Mouse (Mus musculus): Measurements from ENCODE around the gene Pear1. TPM values are rescaled to one million over a fixed set of nuclear protein-coding genes. Genes with fewer than 3 reads are reported as not detected.
A peak's percentile ranks its signal among the peaks of the same experiment; 100 is the strongest.

Pear1 gene
- polyA plus RNA-seq, 1 experiment, result 9.6 TPM

DNA sequence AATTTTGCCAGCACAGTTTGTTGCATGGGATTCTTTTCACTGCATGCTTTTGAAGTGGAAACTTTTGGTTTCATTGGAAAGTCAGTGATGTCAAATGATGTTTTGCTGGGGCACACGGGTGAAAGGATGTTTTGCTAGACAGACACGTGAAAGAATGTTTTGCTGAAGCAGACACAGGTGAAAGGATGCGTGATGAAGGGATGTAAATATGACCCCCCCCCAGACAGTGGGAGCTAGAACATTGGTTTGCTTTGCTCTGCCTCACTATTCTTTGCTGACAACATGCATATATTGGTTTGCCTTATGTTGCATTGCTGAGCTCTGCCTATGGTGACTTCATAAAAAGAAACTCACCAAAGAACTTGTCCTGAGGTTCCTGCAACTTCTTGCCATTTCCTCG is 20.9 kb upstream of the Pear1 start:
- Histone ChIP-seq H3K4me1 (ENCODE audit: control insufficient read depth, insufficient read depth, low read length) (no peaks in the 10 kb centered on the region), H3K27ac (ENCODE audit: insufficient read depth, low read length) (no peak overlapping the region), H3K4me3 (ENCODE audit: insufficient read depth, low read length) (no peak overlapping the region)
- TF ChIP-seq CTCF (IDR thresholded peaks at IDR 0.05; ENCODE audit: extremely low read depth, insufficient read depth, low read length) (no peak), POLR2A (IDR thresholded peaks at IDR 0.05; ENCODE audit: extremely low read depth, insufficient read depth, low read length) (no peak)

DNA sequence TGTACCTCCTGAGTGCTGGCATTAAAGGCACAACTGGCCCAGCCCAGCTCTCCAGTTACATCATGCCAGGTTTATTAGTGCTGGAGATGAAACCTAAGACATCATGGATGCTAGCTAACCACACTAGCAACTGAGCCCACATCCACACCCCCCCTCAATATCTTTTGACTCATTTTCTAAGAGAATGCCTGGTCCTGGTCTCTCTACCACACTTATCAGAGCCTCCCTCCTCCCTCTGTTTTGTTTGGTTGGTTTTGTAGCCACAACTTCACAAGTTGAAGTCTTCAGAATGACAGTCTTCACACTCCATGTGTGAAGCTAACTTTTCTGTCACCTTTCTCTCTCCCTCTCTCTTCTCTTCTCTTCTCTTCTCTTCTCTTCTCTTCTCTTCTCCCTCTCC is 16.8 kb upstream of the Pear1 start:
- Histone ChIP-seq H3K4me1 (ENCODE audit: control insufficient read depth, insufficient read depth, low read length) (no peaks in the 10 kb centered on the region), H3K27ac (ENCODE audit: insufficient read depth, low read length) (no peak overlapping the region), H3K4me3 (ENCODE audit: insufficient read depth, low read length) (no peak overlapping the region)
- no peak for TF ChIP-seq CTCF (IDR thresholded peaks at IDR 0.05; ENCODE audit: extremely low read depth, insufficient read depth, low read length)

DNA sequence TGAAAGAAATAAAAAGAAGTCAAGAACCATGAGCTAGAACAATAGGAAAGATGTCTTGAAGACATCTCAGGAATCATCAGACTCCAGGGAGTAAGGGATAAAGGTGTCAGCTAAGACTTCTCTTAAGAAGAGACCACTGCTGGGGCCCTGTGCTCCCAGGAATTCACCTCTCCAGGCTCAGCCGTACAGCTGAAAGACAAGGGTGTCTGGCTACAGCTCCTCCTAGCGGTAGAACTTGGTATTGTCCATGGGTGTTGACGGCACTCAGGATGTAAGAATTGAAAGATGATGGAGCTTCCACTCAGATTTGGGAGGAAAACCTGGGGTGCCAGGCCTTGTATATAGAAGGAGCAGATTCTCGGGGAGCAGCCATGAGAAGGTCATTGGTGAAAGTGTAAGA is 14.5 kb upstream of the Pear1 start:
- TF ChIP-seq CTCF (IDR thresholded peaks at IDR 0.05; ENCODE audit: extremely low read depth, insufficient read depth, low read length) (peak; percentile 90), POLR2A (IDR thresholded peaks at IDR 0.05; ENCODE audit: extremely low read depth, insufficient read depth, low read length) (no peak)
- Histone ChIP-seq H3K4me1 (ENCODE audit: control insufficient read depth, insufficient read depth, low read length) (no peaks in the 10 kb centered on the region), H3K4me3 (ENCODE audit: insufficient read depth, low read length) (no peak overlapping the region)

DNA sequence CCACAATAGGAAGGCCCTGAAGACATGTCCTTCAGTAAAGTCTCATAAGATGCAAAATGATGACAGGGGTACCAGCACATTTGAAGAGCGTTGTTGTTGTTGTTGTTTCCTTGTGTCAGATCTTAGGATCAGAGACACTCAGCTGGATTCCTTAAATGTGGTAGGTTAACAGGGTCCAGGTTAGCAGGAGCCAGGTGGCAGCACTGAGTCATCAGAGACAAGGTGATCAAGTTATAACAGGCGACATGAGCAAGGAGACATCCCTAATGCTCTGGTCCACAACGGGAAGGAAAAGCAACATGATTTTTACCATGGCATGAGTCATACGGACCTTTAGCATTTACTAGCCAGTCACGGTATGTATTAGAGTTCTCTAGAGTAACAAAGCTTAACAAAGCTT is 9.4 kb upstream of the Pear1 start:
- Histone ChIP-seq H3K4me1 (ENCODE audit: control insufficient read depth, insufficient read depth, low read length) (no peaks in the 10 kb centered on the region), H3K4me3 (ENCODE audit: insufficient read depth, low read length) (no peak overlapping the region), H3K27ac (ENCODE audit: insufficient read depth, low read length) (no peak overlapping the region)
- TF ChIP-seq POLR2A (IDR thresholded peaks at IDR 0.05; ENCODE audit: extremely low read depth, insufficient read depth, low read length), result no peak
- no peak for TF ChIP-seq CTCF (IDR thresholded peaks at IDR 0.05; ENCODE audit: extremely low read depth, insufficient read depth, low read length)

More for the DNA sequence above, 14.5 kb upstream of the Pear1 start:
- H3K27ac ChIP-seq (ENCODE audit: insufficient read depth, low read length), result no peak overlapping the region

DNA sequence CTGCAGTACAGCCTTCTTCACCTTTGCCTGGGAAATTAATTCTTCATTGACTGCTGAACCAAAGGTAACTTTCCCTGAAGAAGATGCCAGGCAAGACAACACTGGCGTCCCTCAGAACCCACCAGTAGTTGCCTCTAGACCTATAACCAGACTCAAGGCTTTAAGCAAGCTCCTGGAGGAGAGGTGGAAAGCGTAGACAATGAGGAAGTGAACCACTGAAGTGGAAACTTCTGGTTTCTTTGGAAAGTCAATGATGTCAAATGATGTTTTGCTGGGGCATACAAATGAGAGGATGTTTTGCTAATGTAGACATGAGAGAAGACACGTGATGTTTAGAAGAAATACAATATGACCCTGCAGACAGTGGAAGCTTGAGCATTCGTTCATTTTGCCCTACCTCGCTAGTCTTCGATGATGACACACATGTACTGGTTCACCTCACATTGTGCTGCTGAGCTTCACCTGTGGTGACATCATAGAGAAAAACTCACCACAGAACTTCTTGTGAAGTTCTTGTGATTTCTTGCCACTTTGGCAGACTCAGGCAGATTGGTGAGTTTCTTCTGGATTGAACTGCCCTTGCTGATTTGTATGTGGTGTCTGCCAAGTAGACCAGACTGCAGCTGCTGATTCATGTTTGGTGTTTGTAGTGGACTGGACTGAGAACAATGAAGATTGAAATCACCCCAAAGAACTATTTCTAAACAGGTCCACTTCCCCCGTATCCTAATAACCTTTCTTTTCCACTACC is 8.2 kb upstream of the Pear1 start:
- TF ChIP-seq CTCF (IDR thresholded peaks at IDR 0.05; ENCODE audit: extremely low read depth, insufficient read depth, low read length) (no peak), POLR2A (IDR thresholded peaks at IDR 0.05; ENCODE audit: extremely low read depth, insufficient read depth, low read length) (no peak)
- Histone ChIP-seq H3K4me3 (ENCODE audit: insufficient read depth, low read length) (no peak overlapping the region), H3K27ac (ENCODE audit: insufficient read depth, low read length) (no peak overlapping the region), H3K4me1 (ENCODE audit: control insufficient read depth, insufficient read depth, low read length) (no peaks in the 10 kb centered on the region)

DNA sequence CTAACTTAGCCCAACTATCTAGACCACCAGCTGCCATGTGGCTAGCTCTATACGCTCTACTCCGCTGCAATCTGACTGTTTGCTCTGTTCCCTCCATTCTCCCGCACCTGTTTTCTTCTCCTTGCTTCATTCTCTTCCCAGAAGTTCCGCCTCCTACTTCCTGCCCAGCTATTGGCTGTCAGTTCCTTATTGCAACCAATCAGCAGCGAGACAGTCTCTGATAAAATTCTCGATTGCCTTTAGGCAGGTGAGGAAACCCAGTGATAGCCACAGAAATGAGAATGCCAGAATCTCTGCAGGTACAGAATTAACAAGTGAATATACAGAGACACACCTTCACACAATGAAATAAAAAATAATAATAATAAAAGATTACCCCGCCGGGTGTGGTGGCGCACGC is 4.9 kb upstream of the Pear1 start:
- Histone ChIP-seq H3K27ac (ENCODE audit: insufficient read depth, low read length) (no peak overlapping the region), H3K4me1 (ENCODE audit: control insufficient read depth, insufficient read depth, low read length) (no peaks in the 10 kb centered on the region), H3K4me3 (ENCODE audit: insufficient read depth, low read length) (no peak overlapping the region)
- TF ChIP-seq POLR2A (IDR thresholded peaks at IDR 0.05; ENCODE audit: extremely low read depth, insufficient read depth, low read length), result no peak
- no peak for TF ChIP-seq CTCF (IDR thresholded peaks at IDR 0.05; ENCODE audit: extremely low read depth, insufficient read depth, low read length)

DNA sequence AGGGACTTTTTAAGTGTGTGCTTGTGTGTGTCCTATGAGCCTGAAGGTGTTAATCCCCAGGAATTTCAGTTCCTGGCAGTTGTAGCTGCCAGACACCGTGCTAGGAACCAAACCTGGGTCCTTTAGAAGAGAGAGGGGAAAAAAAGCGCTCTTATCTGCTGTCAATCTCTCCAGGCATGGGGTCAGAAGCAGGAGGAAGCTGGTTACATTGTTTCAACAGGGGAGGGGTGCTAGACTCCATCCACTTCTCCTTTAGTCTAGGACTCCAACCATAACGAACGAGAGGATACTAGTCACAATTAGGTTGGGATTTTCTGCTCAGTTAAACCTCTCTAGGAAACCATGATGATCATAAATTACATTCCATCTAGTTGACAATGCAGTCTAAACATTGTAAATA is 4.3 kb upstream of the Pear1 start:
- H3K27ac ChIP-seq (ENCODE audit: insufficient read depth, low read length), result no peak overlapping the region
- H3K4me3 ChIP-seq (ENCODE audit: insufficient read depth, low read length), result no peak overlapping the region
- no peak for TF ChIP-seq CTCF (IDR thresholded peaks at IDR 0.05; ENCODE audit: extremely low read depth, insufficient read depth, low read length)
- no peak for TF ChIP-seq POLR2A (IDR thresholded peaks at IDR 0.05; ENCODE audit: extremely low read depth, insufficient read depth, low read length)
- H3K4me1 ChIP-seq (ENCODE audit: control insufficient read depth, insufficient read depth, low read length), result no peaks in the 10 kb centered on the region

DNA sequence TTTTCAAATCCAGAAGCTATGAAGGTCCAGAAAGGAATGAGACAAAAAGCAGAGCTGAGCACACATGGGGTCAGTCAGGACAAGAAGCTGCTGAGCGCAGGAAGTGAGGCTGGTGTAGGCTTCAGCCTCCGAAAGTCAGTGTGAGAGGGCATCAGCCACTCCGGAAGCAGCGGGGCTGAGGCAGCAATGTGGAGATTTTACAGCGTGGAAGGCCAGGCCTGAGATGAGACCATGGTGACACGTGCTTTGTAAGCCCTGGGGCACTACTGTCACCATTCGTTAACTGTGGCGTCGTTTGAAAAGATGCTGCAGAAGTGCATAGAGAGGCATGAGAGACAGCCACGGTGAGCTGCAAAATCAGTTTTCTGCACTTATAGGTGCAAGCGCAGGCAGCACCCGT is 5.9 kb downstream of the Pear1 start:
- no peak overlapping the region for H3K27ac ChIP-seq (ENCODE audit: insufficient read depth, low read length)
- no peak overlapping the region for H3K4me3 ChIP-seq (ENCODE audit: insufficient read depth, low read length)
- no peak for TF ChIP-seq CTCF (IDR thresholded peaks at IDR 0.05; ENCODE audit: extremely low read depth, insufficient read depth, low read length)
- TF ChIP-seq POLR2A (IDR thresholded peaks at IDR 0.05; ENCODE audit: extremely low read depth, insufficient read depth, low read length), result no peak
- H3K4me1 ChIP-seq (ENCODE audit: control insufficient read depth, insufficient read depth, low read length), result no peaks in the 10 kb centered on the region

DNA sequence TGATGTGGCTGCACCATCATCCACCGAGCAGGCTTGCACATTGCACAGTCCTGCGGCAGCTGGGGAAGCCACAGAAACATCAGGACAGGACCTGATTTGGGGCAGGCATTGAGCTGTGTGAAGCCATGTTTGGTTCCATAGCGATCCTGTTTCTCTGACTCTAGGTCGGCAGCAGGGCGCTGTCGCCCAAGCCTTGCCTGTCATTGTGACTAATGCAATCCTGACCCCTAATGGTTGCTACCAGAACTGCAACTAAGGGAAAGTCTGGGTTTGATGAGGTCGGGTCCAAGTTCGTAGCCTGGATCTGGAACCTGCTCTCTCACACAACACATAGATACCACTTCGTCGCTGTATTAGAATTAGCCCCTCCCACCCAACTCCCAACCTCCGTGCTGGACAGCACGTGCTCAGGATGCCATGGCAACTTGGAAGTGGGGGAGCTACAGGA is 7.4 kb downstream of the Pear1 start:
- no peaks in the 10 kb centered on the region for H3K4me1 ChIP-seq (ENCODE audit: control insufficient read depth, insufficient read depth, low read length)
- H3K27ac ChIP-seq (ENCODE audit: insufficient read depth, low read length), result no peak overlapping the region
- no peak overlapping the region for H3K4me3 ChIP-seq (ENCODE audit: insufficient read depth, low read length)
- TF ChIP-seq POLR2A (IDR thresholded peaks at IDR 0.05; ENCODE audit: extremely low read depth, insufficient read depth, low read length) (no peak), CTCF (IDR thresholded peaks at IDR 0.05; ENCODE audit: extremely low read depth, insufficient read depth, low read length) (peak; percentile 92)

DNA sequence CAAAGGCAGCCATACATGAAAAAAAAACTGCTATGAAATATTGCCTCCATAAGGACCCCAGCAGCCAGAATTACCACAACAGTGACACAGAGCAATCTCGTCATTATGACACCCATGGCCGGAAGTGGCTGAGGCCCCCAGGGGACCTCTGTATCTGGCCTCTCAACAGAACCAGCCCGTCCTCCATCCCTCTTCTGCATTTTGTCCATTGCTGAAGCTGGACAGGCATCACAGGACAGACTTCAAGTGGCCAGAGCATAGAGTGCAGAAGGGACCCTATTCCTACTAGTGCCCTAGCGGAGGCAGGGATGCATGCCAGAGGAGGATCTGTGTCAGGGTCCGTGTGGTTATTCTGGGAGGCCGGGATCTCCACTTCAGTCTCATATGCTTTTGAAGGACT is 7.9 kb downstream of the Pear1 start:
- Histone ChIP-seq H3K4me3 (ENCODE audit: insufficient read depth, low read length) (no peak overlapping the region), H3K4me1 (ENCODE audit: control insufficient read depth, insufficient read depth, low read length) (no peaks in the 10 kb centered on the region), H3K27ac (ENCODE audit: insufficient read depth, low read length) (no peak overlapping the region)
- no peak for TF ChIP-seq POLR2A (IDR thresholded peaks at IDR 0.05; ENCODE audit: extremely low read depth, insufficient read depth, low read length)
